Mouse (Mus musculus): ENCODE results near the gene Siva1. TPM values are rescaled to one million over a fixed set of nuclear protein-coding genes. Genes with fewer than 3 reads are reported as not detected.

Gene Siva1
- polyA plus RNA-seq, 1 experiment from 2014 or later = 255 TPM

GRCm38 (mm10) chr12:112696806-112697425 is 52.4 kb downstream of the Siva1 start:
- ATAC-seq (replicated peaks; ENCODE audit: low FRiP score) = no peak
- WGBS = 80% methylated on average over 3 of the region's 3 CpGs

More at GRCm38 (mm10) chr12:112696806-112697425, 52.4 kb downstream of the Siva1 start:
- H3K27ac ChIP-seq = no peak overlapping the region
- peaks cover 34% of the 10 kb centered on the region for H3K4me1 ChIP-seq
- H3K9me3 ChIP-seq (replicated peaks) = no peaks in the 10 kb centered on the region
- H3K36me3 ChIP-seq = no peaks in the 10 kb centered on the region
- H3K4me3 ChIP-seq (replicated peaks) = no peak overlapping the region
- no peak overlapping the region for H3K4me2 ChIP-seq
- no peak overlapping the region for H3K9ac ChIP-seq
- H3K27me3 ChIP-seq = peaks cover 32% of the 10 kb centered on the region

Small RNA genes within 50 kb of the gene (microRNA-seq; reads per million reads assigned to microRNA genes)
- 0.89 reads per million for gene Mir6939

Other genes starting within 250 kb of the Siva1 start
- gene A530016L24Rik, start 155.2 kb upstream of the Siva1 start, polyA plus RNA-seq (2015; fragmentation: Nextera tagmentation; extraction: Ambion mirVana) = 0.22 and 0.44 TPM in 2 replicates
- 0.66 and 0.92 TPM in 2 replicates for gene Tmem179, start 127.9 kb upstream of the Siva1 start, polyA plus RNA-seq (2015; fragmentation: Nextera tagmentation; extraction: Ambion mirVana)
- gene Inf2, start 55.9 kb upstream of the Siva1 start, polyA plus RNA-seq (2015; fragmentation: Nextera tagmentation; extraction: Ambion mirVana) = 3.8 and 4.8 TPM in 2 replicates
- 11.6 and 12.4 TPM in 2 replicates for gene Adssl1, start 24.6 kb upstream of the Siva1 start, polyA plus RNA-seq (2015; fragmentation: Nextera tagmentation; extraction: Ambion mirVana)
- gene Akt1, start 30.2 kb downstream of the Siva1 start, polyA plus RNA-seq (2015; fragmentation: Nextera tagmentation; extraction: Ambion mirVana) = 53.7 and 56.7 TPM in 2 replicates
- 4.0 and 4.6 TPM in 2 replicates for gene Zbtb42, start 34.1 kb downstream of the Siva1 start, polyA plus RNA-seq (2015; fragmentation: Nextera tagmentation; extraction: Ambion mirVana)
- gene Cep170b, start 75.8 kb downstream of the Siva1 start, polyA plus RNA-seq (2015; fragmentation: Nextera tagmentation; extraction: Ambion mirVana) = 15.8 and 16.6 TPM in 2 replicates
- 7.9 and 10.4 TPM in 2 replicates for gene Pld4, start 116.0 kb downstream of the Siva1 start, polyA plus RNA-seq (2015; fragmentation: Nextera tagmentation; extraction: Ambion mirVana)
- gene Ahnak2, start 158.0 kb downstream of the Siva1 start, polyA plus RNA-seq (2015; fragmentation: Nextera tagmentation; extraction: Ambion mirVana) = 1.0 and 1.8 TPM in 2 replicates
- 11.2 and 11.9 TPM in 2 replicates for gene Clba1, start 164.3 kb downstream of the Siva1 start, polyA plus RNA-seq (2015; fragmentation: Nextera tagmentation; extraction: Ambion mirVana)
- 113 and 122 TPM in 2 replicates for gene Cdca4, start 184.7 kb downstream of the Siva1 start, polyA plus RNA-seq (2015; fragmentation: Nextera tagmentation; extraction: Ambion mirVana)
- 0.12 and 0.14 TPM in 2 replicates for gene Gpr132, start 223.5 kb downstream of the Siva1 start, polyA plus RNA-seq (2015; fragmentation: Nextera tagmentation; extraction: Ambion mirVana)